Mouse (Mus musculus) E14TG2a.4 (cell line): ENCODE results near the gene Mrap.

ENCODE experiments used
- H3K27me3 ChIP-seq: 2 replicates; pipeline ENCODE4 v1.6.1; 2014; ENCODE audit warnings: low read length, control low read depth; ENCODE audit not compliant: insufficient read depth
- H3K36me3 ChIP-seq: 2 replicates; pipeline ENCODE4 v1.6.1; 2014; ENCODE audit warnings: low read length, control low read depth; ENCODE audit not compliant: insufficient read depth
- H3K4me1 ChIP-seq: replicated peaks from 2 replicates; pipeline ENCODE4 v1.6.1; 2014; ENCODE audit warnings: low read depth, low read length, control low read depth
- H3K4me3 ChIP-seq: replicated peaks from 2 replicates; pipeline ENCODE4 v1.5.1; 2014; ENCODE audit warnings: mild to moderate bottlenecking, low read length
- H3K9me3 ChIP-seq: 2 replicates; pipeline ENCODE4 v1.6.1; 2014; ENCODE audit warnings: low read length, control low read depth
- CTCF ChIP-seq: conservative IDR thresholded peaks from 2 replicates; pipeline ENCODE4 v1.5.1; 2014; ENCODE audit warnings: low read length
- NANOG ChIP-seq: IDR thresholded peaks from 2 replicates; pipeline ENCODE4 v1.6.1; 2014; ENCODE audit warnings: borderline replicate concordance, low read length, mixed read lengths
- POU5F1 ChIP-seq: IDR thresholded peaks from 2 replicates; pipeline ENCODE4 v1.6.1; 2014; ENCODE audit warnings: low read length, borderline replicate concordance

Mrap gene

GRCm38 (mm10) chr16:90735611-90736010 lies 2.4 kb upstream of the Mrap start:
- Histone ChIP-seq H3K36me3 (no peaks in the 10 kb centered on the region), H3K9me3 (peaks cover 7% of the 10 kb centered on the region), H3K27me3 (no peaks in the 10 kb centered on the region), H3K4me3 (no peak overlapping the region), H3K4me1 (peaks cover 15% of the 10 kb centered on the region)
- TF ChIP-seq POU5F1 (no peak), CTCF (no peak), NANOG (no peak)

- Histone ChIP-seq H3K4me3 (0 out of 2 replicates have a peak overlapping the region, but pooled peaks have one; percentile 17), H3K27me3 (no peaks in the 10 kb centered on the region), H3K9me3 (no peaks in the 10 kb centered on the region), H3K4me1 (peaks cover 15% of the 10 kb centered on the region), H3K36me3 (no peaks in the 10 kb centered on the region)
- TF ChIP-seq NANOG: no peak
Measured at GRCm38 (mm10) chr16:90736672-90737270, 1.2 kb upstream of the Mrap start.

GRCm38 (mm10) chr16:90747143-90747542 lies 9.1 kb downstream of the Mrap start:
- no peak overlapping the region for H3K4me3 ChIP-seq
- H3K4me1 ChIP-seq: peaks cover 20% of the 10 kb centered on the region
- no peaks in the 10 kb centered on the region for H3K9me3 ChIP-seq
- peaks cover 30% of the 10 kb centered on the region for H3K36me3 ChIP-seq
- no peak for TF ChIP-seq CTCF
- H3K27me3 ChIP-seq: no peaks in the 10 kb centered on the region

GRCm38 (mm10) chr16:90748169-90748568 lies 10.2 kb downstream of the Mrap start:
- Histone ChIP-seq H3K4me1 (peaks cover 25% of the 10 kb centered on the region), H3K9me3 (no peaks in the 10 kb centered on the region), H3K4me3 (no peak overlapping the region), H3K27me3 (no peaks in the 10 kb centered on the region), H3K36me3 (peaks cover 40% of the 10 kb centered on the region)
- TF ChIP-seq NANOG (no peak), POU5F1 (no peak), CTCF (no peak)

GRCm38 (mm10) chr16:90753386-90753941 lies 15.5 kb downstream of the Mrap start:
- Histone ChIP-seq H3K4me1 (peaks cover 29% of the 10 kb centered on the region), H3K27me3 (no peaks in the 10 kb centered on the region), H3K4me3 (no peak overlapping the region), H3K9me3 (no peaks in the 10 kb centered on the region), H3K36me3 (peaks cover 93% of the 10 kb centered on the region)
- TF ChIP-seq POU5F1: no peak
- TF ChIP-seq CTCF: no peak
- no peak for TF ChIP-seq NANOG

GRCm38 (mm10) chr16:90759335-90759734 lies 21.3 kb downstream of the Mrap start:
- no peak for TF ChIP-seq CTCF
- no peak for TF ChIP-seq NANOG
- TF ChIP-seq POU5F1: no peak
- H3K36me3 ChIP-seq: peaks cover 99% of the 10 kb centered on the region
- no peak overlapping the region for H3K4me3 ChIP-seq
- H3K9me3 ChIP-seq: no peaks in the 10 kb centered on the region
- no peaks in the 10 kb centered on the region for H3K27me3 ChIP-seq
- no peaks in the 10 kb centered on the region for H3K4me1 ChIP-seq

GRCm38 (mm10) chr16:90760515-90760914 lies 22.5 kb downstream of the Mrap start:
- Histone ChIP-seq H3K36me3 (peaks cover 97% of the 10 kb centered on the region), H3K4me3 (no peak overlapping the region), H3K9me3 (no peaks in the 10 kb centered on the region), H3K27me3 (no peaks in the 10 kb centered on the region), H3K4me1 (no peaks in the 10 kb centered on the region)
- TF ChIP-seq POU5F1 (no peak), CTCF (no peak), NANOG (no peak)

- TF ChIP-seq CTCF: no peak
- no peak for TF ChIP-seq NANOG
Measured at GRCm38 (mm10) chr16:90765195-90765877, 27.3 kb downstream of the Mrap start.

More at GRCm38 (mm10) chr16:90765195-90765877, 27.3 kb downstream of the Mrap start:
- H3K9me3 ChIP-seq: no peaks in the 10 kb centered on the region
- no peaks in the 10 kb centered on the region for H3K27me3 ChIP-seq
- 0 out of 2 replicates have a peak, but pooled peaks cover 4% of the 10 kb centered on the region for H3K4me1 ChIP-seq
- H3K4me3 ChIP-seq: no peak overlapping the region
- peaks cover 96% of the 10 kb centered on the region for H3K36me3 ChIP-seq
